Mouse (Mus musculus) duodenum, adult 2 months (tissue): ENCODE data around the gene Spg7. TPM values are rescaled to one million over a fixed set of nuclear protein-coding genes. Genes with fewer than 3 reads are reported as not detected.

Experiments used
- polyA plus RNA-seq: library from polyadenylated mRNA; depleted of rRNA; stranded (reverse); fragments of >200 nt; gene quantifications from 2 replicates; pipeline ENCODE4 v1.2.3, GENCODE M21; 2012; ENCODE audit warnings: low replicate concordance; rRNA removed

The Spg7 gene
- polyA plus RNA-seq, result 151 and 211 TPM in 2 replicates

DNA sequence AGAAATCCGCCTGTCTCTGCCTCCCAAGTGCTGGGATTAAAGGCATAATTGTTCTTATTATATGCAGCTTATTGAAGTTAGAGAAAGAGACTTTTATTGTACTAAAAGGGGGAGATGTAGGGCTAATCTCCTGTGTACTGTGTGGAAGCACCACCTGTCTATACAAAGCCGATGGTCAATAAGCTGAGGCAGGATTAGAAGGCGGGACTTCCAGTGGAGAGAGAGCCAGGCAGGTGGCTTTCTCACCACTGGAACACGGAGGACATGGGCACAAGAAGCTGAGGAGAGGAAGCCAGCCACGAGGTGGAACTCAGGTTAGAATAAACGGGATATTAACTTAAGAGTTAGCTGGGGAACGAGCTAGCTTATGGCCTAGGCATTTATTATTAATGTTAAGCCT lies at the start of gene Spg7:
Gene Spg7, plus strand, starts transcription at position 222 of the 400 bp plus-strand sequence.

DNA sequence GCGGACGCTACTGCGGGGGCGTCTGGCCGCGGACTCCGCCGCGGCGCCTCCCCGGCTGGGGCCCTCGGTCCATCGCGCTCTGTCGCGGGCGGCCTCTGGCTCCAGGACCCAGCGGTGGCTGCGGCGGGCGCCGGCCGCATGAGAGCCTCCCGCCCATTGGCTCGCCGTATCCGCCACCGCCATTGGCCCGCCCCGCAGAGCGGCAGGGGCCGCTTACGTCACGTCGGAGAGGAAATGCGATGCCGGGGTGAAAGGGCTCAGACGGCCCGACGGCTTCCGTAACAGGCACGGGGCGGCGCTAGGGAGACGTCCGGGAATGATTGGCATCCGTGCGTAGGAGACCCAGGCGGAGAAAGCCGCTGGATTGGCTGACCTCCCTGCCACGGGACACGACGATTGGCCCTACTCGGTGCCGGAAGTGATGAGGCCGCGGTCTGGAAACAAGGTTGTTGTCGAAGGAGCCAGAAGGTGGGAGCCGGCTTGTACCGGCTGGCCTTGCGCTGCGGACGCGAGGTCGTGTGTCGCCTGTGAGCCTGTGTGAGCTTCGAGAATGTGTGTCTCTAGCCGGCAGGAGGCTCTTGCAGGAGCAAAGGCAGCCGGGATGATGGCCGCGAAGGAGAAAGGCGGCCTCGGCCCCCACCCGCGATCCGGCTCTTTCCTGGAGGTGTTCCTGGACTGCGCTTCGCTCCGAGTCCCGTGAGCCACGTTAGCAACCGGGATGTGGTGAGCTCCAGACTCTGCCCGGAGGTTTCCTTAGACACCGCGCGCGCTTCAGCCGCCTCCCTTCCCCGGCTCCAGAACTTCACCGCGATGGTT lies 20.4 kb upstream of the Spg7 start, which contains the start of gene Ankrd11:
Gene Ankrd11, minus strand, starts transcription at position 120 of the 816 bp plus-strand sequence.

DNA sequence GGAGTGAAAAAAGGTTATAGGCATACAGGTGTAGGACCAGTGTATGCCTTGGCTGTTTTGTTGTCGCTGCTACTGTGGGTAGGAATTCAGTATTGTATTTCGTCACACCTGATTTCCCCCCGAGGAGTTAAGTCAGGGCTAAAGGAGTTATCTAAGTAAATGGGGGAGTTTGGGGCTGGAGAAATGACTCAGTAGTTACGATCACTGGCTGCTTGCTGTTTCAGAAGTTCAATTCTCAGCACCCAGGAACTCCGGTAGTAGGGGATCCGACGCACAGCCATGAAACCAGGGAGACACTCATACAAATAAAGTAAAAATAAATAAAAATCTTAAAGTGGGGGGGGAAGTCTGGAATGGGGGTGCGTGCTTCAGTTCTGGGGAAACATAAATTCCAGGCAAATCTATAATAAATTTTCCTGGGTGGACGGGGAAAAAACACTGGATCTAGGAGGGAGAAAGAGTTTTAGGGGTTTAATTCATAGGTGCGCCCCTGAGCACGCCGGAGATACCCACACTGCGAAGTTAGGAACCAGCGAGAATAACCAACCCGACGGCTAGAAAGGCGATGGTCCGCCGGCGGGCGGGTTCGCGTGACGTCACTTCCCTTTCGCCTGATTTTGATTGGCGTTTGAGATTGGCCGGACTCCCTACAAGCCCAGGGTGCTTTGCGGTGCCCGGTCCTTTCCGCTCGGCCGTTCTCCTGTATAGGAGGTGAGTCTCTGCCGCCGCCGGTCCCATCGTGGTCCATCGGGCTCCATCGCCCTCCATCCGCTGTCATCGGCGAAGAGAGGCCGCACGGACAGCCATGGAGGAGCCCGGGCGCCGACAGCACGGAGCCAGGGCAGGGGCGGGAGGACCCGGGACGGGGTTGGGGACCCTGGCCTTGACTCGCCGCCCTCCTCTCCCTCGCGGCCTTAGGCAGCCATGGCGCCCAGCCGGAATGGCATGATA lies 39.3 kb downstream of the Spg7 start, which contains the start of gene Rpl13:
Gene Rpl13, plus strand, starts transcription at position 616 of the 951 bp plus-strand sequence.

GRCm38 (mm10) chr8:123117127-123117731 lies 54.5 kb downstream of the Spg7 start, which contains the start of gene Cpne7:
Gene Cpne7, plus strand, starts transcription at chr8:123117374.

Other genes starting within 250 kb of the Spg7 start
- gene Cdh15, start 215.0 kb upstream of the Spg7 start, polyA plus RNA-seq, result not detected in 2 replicates
- 34.4 and 43.1 TPM in 2 replicates for gene Ankrd11, start 20.7 kb upstream of the Spg7 start, polyA plus RNA-seq
- gene Rpl13, start 39.4 kb downstream of the Spg7 start, polyA plus RNA-seq, result 1,912 and 2,891 TPM in 2 replicates
- gene Cpne7, start 54.4 kb downstream of the Spg7 start, polyA plus RNA-seq, result 1.0 and 1.5 TPM in 2 replicates
- gene Sult5a1, start 95.4 kb downstream of the Spg7 start, polyA plus RNA-seq, result 0.79 and 2.6 TPM in 2 replicates
- gene Dpep1, start 123.3 kb downstream of the Spg7 start, polyA plus RNA-seq, result 120 and 652 TPM in 2 replicates
- 98.3 and 162 TPM in 2 replicates for gene Chmp1a, start 149.8 kb downstream of the Spg7 start, polyA plus RNA-seq
- 0.11 and 0.25 TPM in 2 replicates for gene Spata33, start 149.9 kb downstream of the Spg7 start, polyA plus RNA-seq
- gene Cdk10, start 161.9 kb downstream of the Spg7 start, polyA plus RNA-seq, result 35.7 and 43.0 TPM in 2 replicates
- gene Spata2l, start 173.3 kb downstream of the Spg7 start, polyA plus RNA-seq, result 8.9 and 20.0 TPM in 2 replicates
- gene Zfp276, start 191.3 kb downstream of the Spg7 start, polyA plus RNA-seq, result 26.1 and 27.8 TPM in 2 replicates
- 77.9 and 100 TPM in 2 replicates for gene Vps9d1, start 191.4 kb downstream of the Spg7 start, polyA plus RNA-seq